Mouse (Mus musculus) cerebellum, adult 18-20 months (tissue): ENCODE measurements at regions not wholly inside any gene's neighbourhood (a gene's known extent, or its start where the extent isn't known, plus 50 kb on each side); places are given as distances from the start of the nearest gene placed in this dataset.
"Not testable (repeated sequence)": the region's sequence is repeated elsewhere in the genome, so short reads cannot be mapped to it uniquely, and the experiment has no call there.

Experiments
- DNase-seq, 2 experiments: peaks; one replicate each; pipeline ENCODE4 v3.0.0; 2021

GRCm38 (mm10) chr14:17560001-17560400 lies 100.1 kb upstream of the Thrb start:
- not testable (repeated sequence) for DNase-seq

- DNase-seq: no peak
Observed at GRCm38 (mm10) chr14:17567927-17568326, 92.1 kb upstream of the Thrb start.

- no peak for DNase-seq
Observed at GRCm38 (mm10) chr14:17569087-17569636, 90.9 kb upstream of the Thrb start.

- DNase-seq: no peak
Observed at GRCm38 (mm10) chr14:17578776-17579175, 81.3 kb upstream of the Thrb start.

- DNase-seq: no peak
Observed at GRCm38 (mm10) chr14:17589595-17589994, 70.5 kb upstream of the Thrb start.

GRCm38 (mm10) chr14:17599553-17599952 lies 60.5 kb upstream of the Thrb start:
- no peak for DNase-seq

- DNase-seq: no peak
Observed at GRCm38 (mm10) chr14:17602357-17602756, 57.7 kb upstream of the Thrb start.

- DNase-seq: no peak
Observed at GRCm38 (mm10) chr14:17606018-17606417, 54.0 kb upstream of the Thrb start.

- no peak for DNase-seq
Observed at GRCm38 (mm10) chr14:17607186-17607585, 52.9 kb upstream of the Thrb start.
